Mouse (Mus musculus) cerebellum, postnatal 36 days (tissue): ENCODE results near the gene Dap.
A peak's percentile ranks its signal among the peaks of the same experiment; 100 is the strongest.

Source experiments
- DNase-seq, 2 experiments: peaks; one replicate each; pipeline ENCODE4 v3.0.0; 2021 to 2022; ENCODE audit warnings: mixed read lengths in 2 of 2

The Dap gene

GRCm38 (mm10) chr15:31265845-31266244 lies 41.7 kb downstream of the Dap start:
- DNase-seq, result no peak

GRCm38 (mm10) chr15:31268148-31268547 lies 44.0 kb downstream of the Dap start:
- no peak for DNase-seq

- no peak for DNase-seq
Observed at GRCm38 (mm10) chr15:31269558-31269957, 45.4 kb downstream of the Dap start.

- peak; percentile 24 to 26 for DNase-seq
Observed at GRCm38 (mm10) chr15:31272695-31273094, 48.6 kb downstream of the Dap start.

GRCm38 (mm10) chr15:31273509-31273908 lies 49.4 kb downstream of the Dap start:
- DNase-seq, result no peak

- DNase-seq, result no peak
Observed at GRCm38 (mm10) chr15:31278090-31278489, 54.0 kb downstream of the Dap start.

- no peak for DNase-seq
Observed at GRCm38 (mm10) chr15:31279120-31279519, 55.0 kb downstream of the Dap start.

- no peak for DNase-seq
Observed at GRCm38 (mm10) chr15:31279577-31280004, 55.5 kb downstream of the Dap start.

- no peak for DNase-seq
Observed at GRCm38 (mm10) chr15:31280059-31280458, 55.9 kb downstream of the Dap start.

GRCm38 (mm10) chr15:31280683-31281082 lies 56.6 kb downstream of the Dap start:
- no peak for DNase-seq

GRCm38 (mm10) chr15:31281830-31282229 lies 57.7 kb downstream of the Dap start:
- no peak for DNase-seq

GRCm38 (mm10) chr15:31282353-31282752 lies 58.2 kb downstream of the Dap start:
- DNase-seq, result no peak

GRCm38 (mm10) chr15:31284142-31284541 lies 60.0 kb downstream of the Dap start:
- DNase-seq, result no peak

- peak; percentile 32 for DNase-seq
Observed at GRCm38 (mm10) chr15:31284922-31285631, 61.0 kb downstream of the Dap start.

- DNase-seq, result no peak
Observed at GRCm38 (mm10) chr15:31285695-31286094, 61.6 kb downstream of the Dap start.

- DNase-seq, result no peak
Observed at GRCm38 (mm10) chr15:31292627-31293026, 68.5 kb downstream of the Dap start.

GRCm38 (mm10) chr15:31294311-31294710 lies 70.2 kb downstream of the Dap start:
- DNase-seq, result no peak

GRCm38 (mm10) chr15:31296882-31297776 lies 73.0 kb downstream of the Dap start:
- DNase-seq, result no peak

- DNase-seq, result no peak
Observed at GRCm38 (mm10) chr15:31297777-31298137, 73.6 kb downstream of the Dap start.

- DNase-seq, result no peak
Observed at GRCm38 (mm10) chr15:31299258-31299917, 75.3 kb downstream of the Dap start.

- DNase-seq, result no peak
Observed at GRCm38 (mm10) chr15:31302293-31302990, 78.3 kb downstream of the Dap start.

- DNase-seq, result no peak
Observed at GRCm38 (mm10) chr15:31304302-31304701, 80.2 kb downstream of the Dap start.

GRCm38 (mm10) chr15:31305181-31305580 lies 81.1 kb downstream of the Dap start:
- DNase-seq, result no peak
